Mouse (Mus musculus) midbrain, embryonic 16.5 days (tissue): Measurements from ENCODE around the gene Cd44. TPM values are rescaled to one million over a fixed set of nuclear protein-coding genes. Genes with fewer than 3 reads are reported as not detected.
A peak's percentile ranks its signal among the peaks of the same experiment; 100 is the strongest.

ENCODE experiments used
- ATAC-seq: fragments of 200-750 bp; cut with Nextera tagmentation; 2 replicates; pipeline ENCODE4 v1.8.0; 2017; ENCODE audit warnings: moderate TSS enrichment
- H3K27ac ChIP-seq: fragments of 300-500 bp; sonication (generic); 2 replicates; pipeline ENCODE4 v1.5.1; 2014; ENCODE audit warnings: mild to moderate bottlenecking, low read length, mixed read lengths
- H3K27me3 ChIP-seq: fragments of 300-500 bp; sonication (generic); 2 replicates; pipeline ENCODE4 v1.6.1; 2014; ENCODE audit warnings: low read depth, low read length, mixed read lengths; ENCODE audit not compliant: control insufficient read depth, insufficient read depth
- H3K36me3 ChIP-seq: fragments of 300-500 bp; sonication (generic); 2 replicates; pipeline ENCODE4 v1.6.1; 2014; ENCODE audit warnings: mild to moderate bottlenecking, low read length, moderate library complexity, mixed read lengths; ENCODE audit not compliant: control insufficient read depth, insufficient read depth
- H3K4me1 ChIP-seq: fragments of 300-500 bp; sonication (generic); 2 replicates; pipeline ENCODE4 v1.6.1; 2014; ENCODE audit warnings: mild to moderate bottlenecking, low read length, mixed read lengths; ENCODE audit not compliant: control insufficient read depth, insufficient read depth
- H3K4me2 ChIP-seq: fragments of 300-500 bp; sonication (generic); 2 replicates; pipeline ENCODE4 v1.6.1; 2014; ENCODE audit warnings: mild to moderate bottlenecking, low read length, mixed read lengths
- H3K4me3 ChIP-seq: fragments of 300-500 bp; sonication (generic); 2 replicates; pipeline ENCODE4 v1.5.1; 2014; ENCODE audit warnings: low read depth, mild to moderate bottlenecking, low read length, moderate library complexity, mixed read lengths
- H3K9ac ChIP-seq: fragments of 300-500 bp; sonication (generic); 2 replicates; pipeline ENCODE4 v1.6.1; 2014; ENCODE audit warnings: low read depth, low read length, mixed read lengths
- H3K9me3 ChIP-seq: fragments of 300-500 bp; sonication (generic); replicated peaks from 2 replicates; pipeline ENCODE4 v1.6.1; 2014; ENCODE audit warnings: mild to moderate bottlenecking, low read length, mixed read lengths; ENCODE audit not compliant: control insufficient read depth, poor library complexity, severe bottlenecking
- WGBS: fragments of 180-500 bp; shearing (Covaris S2); extraction: QIAGEN DNeasy Blood & Tissue Kit; methylation state at CpG from one replicate; pipeline ENCODE4 v1.1.7; 2014; 5-methylcytosine and 5-hydroxymethylcytosine counted together
- polyA plus RNA-seq: library from polyadenylated mRNA; unstranded; fragments of >200 nt; fragmentation: Nextera tagmentation; extraction: Ambion mirVana; gene quantifications from 2 replicates; pipeline ENCODE4 v1.2.1, GENCODE M21; 2015

Cd44 gene
- 2.5 TPM in 2 replicates for polyA plus RNA-seq

- Histone ChIP-seq H3K4me1 (peaks cover 3% of the 10 kb centered on the region; the same call in 1 of the 2 replicates), H3K9me3 (no peaks in the 10 kb centered on the region)
These were observed at the start of gene Cd44 for GRCm38 (mm10) chr2:102900875-102901827. Gene Cd44, minus strand, starts transcription at chr2:102901665.

GRCm38 (mm10) chr2:102948481-102948857 is 47.0 kb upstream of the Cd44 start:
- WGBS: 89% methylated on average over 4 of the region's 4 CpGs
- no peaks in the 10 kb centered on the region for H3K27me3 ChIP-seq
- H3K9ac ChIP-seq: no peak overlapping the region
- H3K27ac ChIP-seq: no peak overlapping the region
- H3K9me3 ChIP-seq: no peaks in the 10 kb centered on the region
- no peak for ATAC-seq
- H3K4me1 ChIP-seq: peaks cover 12% of the 10 kb centered on the region
- H3K4me3 ChIP-seq: no peak overlapping the region
- H3K36me3 ChIP-seq: no peaks in the 10 kb centered on the region
- H3K4me2 ChIP-seq: no peak overlapping the region

More at GRCm38 (mm10) chr2:102900875-102901827, at the start of gene Cd44:
- Histone ChIP-seq H3K36me3 (no peaks in the 10 kb centered on the region), H3K27ac (no peak within 1 kb of the TSS), H3K4me2 (peak within 1 kb of the TSS; percentile 59), H3K9ac (0 out of 2 replicates have a peak within 1 kb of the TSS, but pooled peaks have one; percentile 21), H3K27me3 (no peaks in the 10 kb centered on the region), H3K4me3 (peak within 1 kb of the TSS; percentile 33)
- peak; percentile 71 for ATAC-seq
- 2% methylated on average over 28 of the region's 29 CpGs for WGBS

- H3K36me3 ChIP-seq: no peaks in the 10 kb centered on the region
- H3K4me3 ChIP-seq: no peak overlapping the region
- peaks cover 14% of the 10 kb centered on the region for H3K4me1 ChIP-seq
- ATAC-seq: no peak
- H3K9ac ChIP-seq: no peak overlapping the region
- no peaks in the 10 kb centered on the region for H3K27me3 ChIP-seq
- WGBS: 96% methylated on average over 5 of the region's 5 CpGs
- no peak overlapping the region for H3K4me2 ChIP-seq
- H3K9me3 ChIP-seq: no peaks in the 10 kb centered on the region
- H3K27ac ChIP-seq: no peak overlapping the region
These were observed 46.5 kb upstream of the Cd44 start for GRCm38 (mm10) chr2:102947846-102948480.

GRCm38 (mm10) chr2:102945111-102945510 is 43.6 kb upstream of the Cd44 start:
- no peak overlapping the region for H3K9ac ChIP-seq
- H3K4me1 ChIP-seq: peaks cover 14% of the 10 kb centered on the region
- ATAC-seq: no peak
- no peak overlapping the region for H3K4me2 ChIP-seq
- no peak overlapping the region for H3K4me3 ChIP-seq
- 67% methylated on average over 1 of the region's 1 CpGs for WGBS
- H3K9me3 ChIP-seq: no peaks in the 10 kb centered on the region
- H3K36me3 ChIP-seq: no peaks in the 10 kb centered on the region
- no peaks in the 10 kb centered on the region for H3K27me3 ChIP-seq
- H3K27ac ChIP-seq: no peak overlapping the region

- 0 out of 2 replicates have a peak overlapping the region, but pooled peaks have one; percentile 10 for H3K27ac ChIP-seq
- 69% methylated on average over 7 of the region's 7 CpGs for whole genome bisulfite sequencing
- ATAC-seq: peak; percentile 31; the same call in 1 of the 2 replicates
These were observed 43.0 kb upstream of the Cd44 start for GRCm38 (mm10) chr2:102944415-102945012.

GRCm38 (mm10) chr2:102943983-102944382 is 42.5 kb upstream of the Cd44 start:
- ATAC-seq: peak; percentile 94
- Histone ChIP-seq H3K4me3 (no peak overlapping the region), H3K4me2 (no peak overlapping the region), H3K36me3 (no peaks in the 10 kb centered on the region), H3K9ac (no peak overlapping the region), H3K27me3 (no peaks in the 10 kb centered on the region), H3K27ac (no peak overlapping the region), H3K9me3 (no peaks in the 10 kb centered on the region), H3K4me1 (peaks cover 14% of the 10 kb centered on the region)
- 16% methylated on average over 6 of the region's 6 CpGs for WGBS

More at GRCm38 (mm10) chr2:102944415-102945012, 43.0 kb upstream of the Cd44 start:
- H3K4me3 ChIP-seq: no peak overlapping the region
- H3K9ac ChIP-seq: no peak overlapping the region
- H3K36me3 ChIP-seq: no peaks in the 10 kb centered on the region
- no peak overlapping the region for H3K4me2 ChIP-seq
- peaks cover 14% of the 10 kb centered on the region for H3K4me1 ChIP-seq
- no peaks in the 10 kb centered on the region for H3K9me3 ChIP-seq
- H3K27me3 ChIP-seq: no peaks in the 10 kb centered on the region

GRCm38 (mm10) chr2:102942782-102943080 is 41.3 kb upstream of the Cd44 start:
- no peaks in the 10 kb centered on the region for H3K9me3 ChIP-seq
- H3K4me2 ChIP-seq: no peak overlapping the region
- H3K4me3 ChIP-seq: no peak overlapping the region
- no peaks in the 10 kb centered on the region for H3K27me3 ChIP-seq
- 96% methylated on average over 3 of the region's 3 CpGs for WGBS
- H3K36me3 ChIP-seq: no peaks in the 10 kb centered on the region
- H3K4me1 ChIP-seq: peaks cover 14% of the 10 kb centered on the region
- no peak overlapping the region for H3K9ac ChIP-seq
- no peak overlapping the region for H3K27ac ChIP-seq
- no peak for ATAC-seq

- no peak overlapping the region for H3K4me3 ChIP-seq
- no peaks in the 10 kb centered on the region for H3K36me3 ChIP-seq
- no peak overlapping the region for H3K9ac ChIP-seq
- ATAC-seq: no peak
- H3K4me2 ChIP-seq: no peak overlapping the region
- no peaks in the 10 kb centered on the region for H3K9me3 ChIP-seq
- no peaks in the 10 kb centered on the region for H3K27me3 ChIP-seq
- 86% methylated on average over 10 of the region's 10 CpGs for WGBS
- H3K4me1 ChIP-seq: peaks cover 14% of the 10 kb centered on the region
- no peak overlapping the region for H3K27ac ChIP-seq
These were observed 40.7 kb upstream of the Cd44 start for GRCm38 (mm10) chr2:102941937-102942781.
